10 mouse cellular contexts compared by ENCODE assay signal in genomic region chr9:58815552-58816260, GRCm38 (mm10). TPM values are rescaled to one million over a fixed set of nuclear protein-coding genes. Genes with fewer than 3 reads are reported as not detected.
DNase-seq lines count a peak whose midpoint lies in the region; ATAC-seq lines count a peak whose summit lies in the region.
"Had no signal": no experiment of that assay in that cellular context is flagged by ENCODE, and none has a peak within 500 bp of the region (broad histone marks: within the 10 kb centered on the region; RNA-seq: fewer than 3 reads in every experiment).

No protein-coding gene starts in this region.

- H3K4me3 ChIP-seq in heart, embryonic 11.5 days (ENCODE audit: low read depth, low read length): no peak overlapping the region
- no peak overlapping the region for H3K4me3 ChIP-seq in midbrain, embryonic 10.5 days
- no peak overlapping the region for H3K4me3 ChIP-seq in midbrain, embryonic 14.5 days (replicated peaks; ENCODE audit: low read depth, low read length)

- no peaks in the 10 kb centered on the region for H3K36me3 ChIP-seq in heart, embryonic 11.5 days (ENCODE audit: control insufficient read depth, insufficient read depth, low read length)
- H3K36me3 ChIP-seq in midbrain, embryonic 10.5 days: no peaks in the 10 kb centered on the region
- no peaks in the 10 kb centered on the region for H3K36me3 ChIP-seq in midbrain, embryonic 14.5 days (ENCODE audit: control insufficient read depth, insufficient read depth, low read length)

- peak overlapping the region; percentile 43; the same call in 1 of the 2 replicates for H3K9ac ChIP-seq in heart, embryonic 11.5 days (ENCODE audit: low read depth, low read length)
- H3K9ac ChIP-seq in midbrain, embryonic 14.5 days (replicated peaks; ENCODE audit: low read length): no peak overlapping the region

- ATAC-seq in heart, embryonic 11.5 days (replicated peaks; ENCODE audit: insufficient number of reproducible peaks, low FRiP score, low TSS enrichment): peak; percentile 29; the same call in 1 of the 2 replicates
- no peak for ATAC-seq in midbrain, embryonic 14.5 days (ENCODE audit: low FRiP score, low TSS enrichment)

- peaks cover 16% of the 10 kb centered on the region for H3K27me3 ChIP-seq in heart, embryonic 11.5 days (ENCODE audit: control insufficient read depth, insufficient read depth, low read length)
- peaks cover 56% of the 10 kb centered on the region for H3K27me3 ChIP-seq in midbrain, embryonic 10.5 days (ENCODE audit: low read depth, poor library complexity, severe bottlenecking)
- H3K27me3 ChIP-seq in midbrain, embryonic 14.5 days (ENCODE audit: control insufficient read depth, insufficient read depth, low read length): peaks cover 3% of the 10 kb centered on the region

- DNase-seq in heart, adult 9 months (ENCODE audit: low spot score in 2 of 2): no peak
- DNase-seq in midbrain, embryonic 10.5 days (ENCODE audit: low spot score): no peak
- no peak for DNase-seq in midbrain, embryonic 14.5 days
- peak; percentile 31 to 40 for DNase-seq in layer of hippocampus, postnatal 25 days (ENCODE audit: extremely low spot score in 1 of 2, low spot score in 1 of 2)
- peak; percentile 66 for DNase-seq in telencephalon, adult 2 months (ENCODE audit: low read depth, low spot score)
- no peak for DNase-seq in cerebellum, adult 18-20 months
- no peak for DNase-seq in lung, postnatal 4 days
- DNase-seq: cerebellum, adult 9-11 months; lung, adult 18-20 months had no signal

- no peaks in the 10 kb centered on the region for H3K9me3 ChIP-seq in heart, embryonic 11.5 days (replicated peaks; ENCODE audit: control insufficient read depth, low read length)
- no peaks in the 10 kb centered on the region for H3K9me3 ChIP-seq in midbrain, embryonic 10.5 days (replicated peaks)
- H3K9me3 ChIP-seq in midbrain, embryonic 14.5 days (ENCODE audit: control insufficient read depth, low read length): no peaks in the 10 kb centered on the region

- H3K27ac ChIP-seq in heart, embryonic 11.5 days (ENCODE audit: low read depth, low read length): peak overlapping the region; percentile 54; the same call in 1 of the 2 replicates
- 0 out of 2 replicates have a peak overlapping the region, but pooled peaks have one; percentile 2 for H3K27ac ChIP-seq in midbrain, embryonic 10.5 days (replicated peaks)
- no peak overlapping the region for H3K27ac ChIP-seq in midbrain, embryonic 14.5 days (replicated peaks; ENCODE audit: low read depth, low read length)

- peaks cover 54% of the 10 kb centered on the region for H3K4me1 ChIP-seq in heart, embryonic 11.5 days (ENCODE audit: control insufficient read depth, insufficient read depth, low read length)
- peaks cover 47% of the 10 kb centered on the region for H3K4me1 ChIP-seq in midbrain, embryonic 10.5 days
- H3K4me1 ChIP-seq in midbrain, embryonic 14.5 days (ENCODE audit: control insufficient read depth, insufficient read depth, low read length): 0 out of 2 replicates have a peak, but pooled peaks cover 7% of the 10 kb centered on the region

- H3K4me2 ChIP-seq in heart, embryonic 11.5 days: peak overlapping the region; percentile 4; the same call in 1 of the 2 replicates
- H3K4me2 ChIP-seq in midbrain, embryonic 14.5 days (ENCODE audit: low read length): no peak overlapping the region

- 30% methylated on average over 15 of the region's 15 CpGs for WGBS in heart, embryonic 11.5 days (ENCODE audit: insufficient replicate concordance)
- 60% methylated on average over 15 of the region's 15 CpGs for WGBS in midbrain, embryonic 10.5 days
- WGBS in midbrain, embryonic 14.5 days: 53% methylated on average over 15 of the region's 15 CpGs

RNA-seq across cellular contexts. Expression of gene Hcn4, which starts 7.5 kb away (rescaled TPM):
- 3.0 and 3.2 TPM in 2 replicates for polyA plus RNA-seq in heart, embryonic 11.5 days (2014; fragmentation: Nextera tagmentation; extraction: Ambion mirVana)
- polyA plus RNA-seq in midbrain, embryonic 10.5 days (2016; fragmentation: Nextera tagmentation; extraction: Ambion mirVana): 0.42 and 0.65 TPM in 2 replicates
- 4.9 and 6.9 TPM in 2 replicates for polyA plus RNA-seq in midbrain, embryonic 14.5 days (2014; fragmentation: Nextera tagmentation; extraction: Ambion mirVana)
- total RNA-seq in layer of hippocampus, postnatal 25 days (2021): 1 to 10 TPM; 1.9 TPM

Comparison
In these comparisons a context has a peak if more than half of its experiments do, and no peak if none do; other contexts are left out.
1. DNase-seq: peak in layer of hippocampus, postnatal 25 days (2 of 2) and telencephalon, adult 2 months (single experiment); none in heart, adult 9 months (0 of 2), midbrain, embryonic 10.5 days (single experiment), midbrain, embryonic 14.5 days (single experiment), cerebellum, adult 18-20 months (0 of 2) and lung, postnatal 4 days (0 of 2).